In the genomic region with DNA sequence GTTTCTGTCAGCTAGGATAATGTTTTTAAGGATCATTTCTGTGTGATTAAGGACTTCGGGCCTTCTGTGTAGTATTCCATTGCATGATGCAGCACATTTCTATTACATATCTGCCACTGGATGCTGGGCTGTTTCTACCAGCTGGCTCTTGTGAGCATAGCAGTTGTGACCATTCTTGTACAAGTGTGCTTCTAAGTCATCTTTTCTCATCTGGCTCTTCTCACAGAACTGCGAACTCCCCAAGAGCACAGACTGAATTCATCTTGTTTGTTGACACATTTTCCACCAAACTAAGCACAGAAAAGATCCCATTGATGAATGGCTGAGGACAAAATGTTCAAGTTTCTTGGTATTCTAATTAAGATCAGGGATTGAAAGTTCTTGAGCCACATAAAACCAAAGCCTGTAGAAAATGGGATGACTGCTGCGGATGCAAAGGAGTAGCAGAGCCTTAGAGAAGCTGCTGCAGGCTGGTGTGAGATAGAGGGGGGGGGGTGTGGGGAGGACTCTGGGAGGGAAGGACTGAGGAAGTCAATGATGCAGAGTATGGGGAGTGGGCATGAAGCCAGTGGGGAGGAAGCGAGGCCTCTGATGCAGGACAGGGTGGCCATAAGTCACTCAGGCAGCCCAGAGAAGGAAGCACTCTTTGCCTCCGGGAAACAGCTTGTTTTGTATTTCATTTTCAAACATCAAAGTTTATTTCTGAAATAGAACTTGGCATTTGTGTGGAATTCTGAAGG, we compare ENCODE assay signal across 21 mouse cellular contexts.
DNase-seq lines count a peak whose midpoint lies in the region; ATAC-seq and TF ChIP-seq lines count a peak whose summit lies in the region.
"Had no signal": no experiment of that assay in that cellular context is flagged by ENCODE, and none has a peak within 500 bp of the region (broad histone marks: within the 10 kb centered on the region; RNA-seq: fewer than 3 reads in every experiment).

No protein-coding gene starts in this region.

- no peak overlapping the region for H3K9ac ChIP-seq in intestine, embryonic 15.5 days
- H3K9ac ChIP-seq: embryonic facial prominence, embryonic 13.5 days; midbrain, embryonic 15.5 days had no signal

- TF ChIP-seq POLR2A in kidney, adult 2 months (IDR thresholded peaks at IDR 0.05; ENCODE audit: low read depth, low read length): no peak

- no peak for TF ChIP-seq CTCF in kidney, adult 2 months (conservative IDR thresholded peaks at IDR 0.05; ENCODE audit: insufficient read depth, insufficient read length, low read depth, low read length)

- no peak overlapping the region for H3K27ac ChIP-seq in kidney, adult 2 months (ENCODE audit: insufficient read depth, low read depth, low read length)
- H3K27ac ChIP-seq in intestine, embryonic 15.5 days: no peak overlapping the region
- no peak overlapping the region for H3K27ac ChIP-seq in forebrain, embryonic 10.5 days
- H3K27ac ChIP-seq: embryonic facial prominence, embryonic 13.5 days; layer of hippocampus, adult 2 months; limb, embryonic 10.5 days; midbrain, embryonic 15.5 days had no signal

- no peak overlapping the region for H3K4me3 ChIP-seq in kidney, adult 2 months (ENCODE audit: insufficient read depth, low read depth, low read length)
- H3K4me3 ChIP-seq in intestine, embryonic 15.5 days (replicated peaks): no peak overlapping the region
- no peak overlapping the region for H3K4me3 ChIP-seq in forebrain, embryonic 10.5 days
- H3K4me3 ChIP-seq: embryonic facial prominence, embryonic 13.5 days; layer of hippocampus, adult 2 months; limb, embryonic 10.5 days; megakaryocyte, embryonic 14.5 days; midbrain, embryonic 15.5 days had no signal

- H3K36me3 ChIP-seq in kidney, adult 2 months (ENCODE audit: control insufficient read depth, insufficient read depth, low read length): no peaks in the 10 kb centered on the region
- no peaks in the 10 kb centered on the region for H3K36me3 ChIP-seq in intestine, embryonic 15.5 days
- no peaks in the 10 kb centered on the region for H3K36me3 ChIP-seq in forebrain, embryonic 10.5 days (replicated peaks)
- H3K36me3 ChIP-seq: embryonic facial prominence, embryonic 13.5 days; G1E; limb, embryonic 10.5 days; midbrain, embryonic 15.5 days had no signal

- no peaks in the 10 kb centered on the region for H3K4me1 ChIP-seq in kidney, adult 2 months (ENCODE audit: control insufficient read depth, insufficient read depth, low read length)
- H3K4me1 ChIP-seq in intestine, embryonic 15.5 days (replicated peaks): no peaks in the 10 kb centered on the region
- no peaks in the 10 kb centered on the region for H3K4me1 ChIP-seq in forebrain, embryonic 10.5 days
- H3K4me1 ChIP-seq: embryonic facial prominence, embryonic 13.5 days; limb, embryonic 10.5 days; megakaryocyte, embryonic 14.5 days; midbrain, embryonic 15.5 days had no signal

- peak; percentile 59 for ATAC-seq in intestine, embryonic 15.5 days
- ATAC-seq: CD4-positive, CD25-positive, alpha-beta regulatory T cell, adult 4 months; hindbrain, embryonic 16.5 days; midbrain, embryonic 15.5 days had no signal

- H3K9me3 ChIP-seq in intestine, embryonic 15.5 days: no peaks in the 10 kb centered on the region
- no peaks in the 10 kb centered on the region for H3K9me3 ChIP-seq in forebrain, embryonic 10.5 days
- H3K9me3 ChIP-seq: embryonic facial prominence, embryonic 13.5 days; limb, embryonic 10.5 days; midbrain, embryonic 15.5 days had no signal

- WGBS in kidney, adult 2 months: 42% methylated on average over 5 of the region's 5 CpGs
- WGBS in intestine, embryonic 15.5 days: 53% methylated on average over 5 of the region's 5 CpGs
- 75% methylated on average over 5 of the region's 5 CpGs for WGBS in forebrain, embryonic 10.5 days

- no peaks in the 10 kb centered on the region for H3K27me3 ChIP-seq in kidney, adult 2 months (replicated peaks; ENCODE audit: control insufficient read depth, insufficient read depth, low read length)
- no peaks in the 10 kb centered on the region for H3K27me3 ChIP-seq in intestine, embryonic 15.5 days (replicated peaks)
- H3K27me3 ChIP-seq in forebrain, embryonic 10.5 days (ENCODE audit: poor library complexity, severe bottlenecking): no peaks in the 10 kb centered on the region
- H3K27me3 ChIP-seq: embryonic facial prominence, embryonic 13.5 days; megakaryocyte, embryonic 14.5 days; midbrain, embryonic 15.5 days had no signal

- H3K4me2 ChIP-seq in intestine, embryonic 15.5 days (replicated peaks): no peak overlapping the region
- H3K4me2 ChIP-seq: embryonic facial prominence, embryonic 13.5 days; liver, embryonic 11.5 days; midbrain, embryonic 15.5 days had no signal

- peak; percentile 7 for DNase-seq in adrenal gland, adult 2 months
- DNase-seq in adrenal gland, adult 8-10 months: no peak
- DNase-seq in kidney, adult 2 months: peak; percentile 33
- no peak for DNase-seq in kidney, adult 8-10 months
- peak; percentile 6 to 29 for DNase-seq in kidney, postnatal 36 days
- no peak for DNase-seq in left cerebral cortex, adult 9 months (ENCODE audit: low spot score in 2 of 2)
- DNase-seq in forebrain, embryonic 10.5 days (ENCODE audit: extremely low spot score, low spot score): no peak
- DNase-seq: cerebellum, adult 9-10 months; gastrocnemius, postnatal 10 days; lung, adult 2 months; thymus, postnatal 14 days had no signal

Comparison
In these comparisons a context has a peak if more than half of its experiments do, and no peak if none do; other contexts are left out.
1. DNase-seq: peak in adrenal gland, adult 2 months (single experiment), kidney, adult 2 months (single experiment) and kidney, postnatal 36 days (2 of 2); none in adrenal gland, adult 8-10 months (single experiment), kidney, adult 8-10 months (0 of 2), left cerebral cortex, adult 9 months (0 of 2) and forebrain, embryonic 10.5 days (single experiment).